Mouse (Mus musculus): Measurements from ENCODE around the gene Smyd2. TPM values are rescaled to one million over a fixed set of nuclear protein-coding genes. Genes with fewer than 3 reads are reported as not detected.

Smyd2 gene
- polyA plus RNA-seq, 1 experiment, result 91.0 TPM

- Histone ChIP-seq H3K79me2 (ENCODE audit: control insufficient read depth, insufficient read depth) (no peaks in the 10 kb centered on the region), H3K36me3 (ENCODE audit: control insufficient read depth, insufficient read depth) (no peaks in the 10 kb centered on the region), H3ac (ENCODE audit: control insufficient read depth, insufficient read length, low read depth) (no peak overlapping the region), H3K27me3 (ENCODE audit: control insufficient read depth, insufficient read depth, insufficient read length) (peaks cover 12% of the 10 kb centered on the region), H3K79me3 (ENCODE audit: low read depth) (no peaks in the 10 kb centered on the region), H3K4me3 (ENCODE audit: insufficient read depth, poor library complexity, severe bottlenecking) (no peak overlapping the region)
- TF ChIP-seq CEBPB (IDR thresholded peaks at IDR 0.05; ENCODE audit: low read depth), result no peak
- TF ChIP-seq CTCF (IDR thresholded peaks at IDR 0.05; ENCODE audit: control insufficient read depth, insufficient read depth, insufficient read length), result no peak
- no peak for TF ChIP-seq FOSL1 (IDR thresholded peaks at IDR 0.05; ENCODE audit: insufficient read depth, low read length, poor library complexity, severe bottlenecking)
- TF ChIP-seq MYOD1 (IDR thresholded peaks at IDR 0.05; ENCODE audit: control insufficient read depth, insufficient read length, low read depth), result no peak
- no peak for TF ChIP-seq MAX (IDR thresholded peaks at IDR 0.05)
- TF ChIP-seq USF1 (IDR thresholded peaks at IDR 0.05; ENCODE audit: low read depth), result no peak
- TF ChIP-seq MYOG (IDR thresholded peaks at IDR 0.05; ENCODE audit: control insufficient read depth, extremely low read depth, insufficient read length), result no peak
Observed at GRCm38 (mm10) chr1:189951861-189952260, 29.7 kb upstream of the Smyd2 start.

- H3K27me3 ChIP-seq (ENCODE audit: control insufficient read depth, insufficient read depth, insufficient read length), result peaks cover 5% of the 10 kb centered on the region
- no peaks in the 10 kb centered on the region for H3K79me2 ChIP-seq (ENCODE audit: control insufficient read depth, insufficient read depth)
- no peak overlapping the region for H3ac ChIP-seq (ENCODE audit: control insufficient read depth, insufficient read length, low read depth)
- TF ChIP-seq MYOG (IDR thresholded peaks at IDR 0.05; ENCODE audit: control insufficient read depth, extremely low read depth, insufficient read length) (no peak), MAX (IDR thresholded peaks at IDR 0.05) (no peak), USF1 (IDR thresholded peaks at IDR 0.05; ENCODE audit: low read depth) (no peak), CEBPB (IDR thresholded peaks at IDR 0.05; ENCODE audit: low read depth) (no peak), MYOD1 (IDR thresholded peaks at IDR 0.05; ENCODE audit: control insufficient read depth, insufficient read length, low read depth) (no peak), CTCF (IDR thresholded peaks at IDR 0.05; ENCODE audit: control insufficient read depth, insufficient read depth, insufficient read length) (no peak), FOSL1 (IDR thresholded peaks at IDR 0.05; ENCODE audit: insufficient read depth, low read length, poor library complexity, severe bottlenecking) (no peak)
- no peak overlapping the region for H3K4me3 ChIP-seq (ENCODE audit: insufficient read depth, poor library complexity, severe bottlenecking)
- H3K79me3 ChIP-seq (ENCODE audit: low read depth), result no peaks in the 10 kb centered on the region
- no peaks in the 10 kb centered on the region for H3K36me3 ChIP-seq (ENCODE audit: control insufficient read depth, insufficient read depth)
Observed at GRCm38 (mm10) chr1:189947411-189947810, 25.2 kb upstream of the Smyd2 start.

GRCm38 (mm10) chr1:189946126-189946525, 24.0 kb upstream of the Smyd2 start:
- no peaks in the 10 kb centered on the region for H3K79me2 ChIP-seq (ENCODE audit: control insufficient read depth, insufficient read depth)
- no peaks in the 10 kb centered on the region for H3K36me3 ChIP-seq (ENCODE audit: control insufficient read depth, insufficient read depth)
- no peak overlapping the region for H3ac ChIP-seq (ENCODE audit: control insufficient read depth, insufficient read length, low read depth)
- no peaks in the 10 kb centered on the region for H3K79me3 ChIP-seq (ENCODE audit: low read depth)
- H3K4me3 ChIP-seq (ENCODE audit: insufficient read depth, poor library complexity, severe bottlenecking), result no peak overlapping the region
- H3K27me3 ChIP-seq (ENCODE audit: control insufficient read depth, insufficient read depth, insufficient read length), result peaks cover 5% of the 10 kb centered on the region
- TF ChIP-seq CTCF (IDR thresholded peaks at IDR 0.05; ENCODE audit: control insufficient read depth, insufficient read depth, insufficient read length), result no peak
- TF ChIP-seq MYOD1 (IDR thresholded peaks at IDR 0.05; ENCODE audit: control insufficient read depth, insufficient read length, low read depth), result no peak
- no peak for TF ChIP-seq MYOG (IDR thresholded peaks at IDR 0.05; ENCODE audit: control insufficient read depth, extremely low read depth, insufficient read length)
- no peak for TF ChIP-seq MAX (IDR thresholded peaks at IDR 0.05)
- no peak for TF ChIP-seq CEBPB (IDR thresholded peaks at IDR 0.05; ENCODE audit: low read depth)
- TF ChIP-seq USF1 (IDR thresholded peaks at IDR 0.05; ENCODE audit: low read depth), result no peak
- no peak for TF ChIP-seq FOSL1 (IDR thresholded peaks at IDR 0.05; ENCODE audit: insufficient read depth, low read length, poor library complexity, severe bottlenecking)

GRCm38 (mm10) chr1:189941786-189942185, 19.6 kb upstream of the Smyd2 start:
- H3K27me3 ChIP-seq (ENCODE audit: control insufficient read depth, insufficient read depth, insufficient read length), result peaks cover 3% of the 10 kb centered on the region
- no peaks in the 10 kb centered on the region for H3K79me2 ChIP-seq (ENCODE audit: control insufficient read depth, insufficient read depth)
- no peak for TF ChIP-seq FOSL1 (IDR thresholded peaks at IDR 0.05; ENCODE audit: insufficient read depth, low read length, poor library complexity, severe bottlenecking)
- no peak for TF ChIP-seq CTCF (IDR thresholded peaks at IDR 0.05; ENCODE audit: control insufficient read depth, insufficient read depth, insufficient read length)
- no peak for TF ChIP-seq MAX (IDR thresholded peaks at IDR 0.05)
- no peak for TF ChIP-seq CEBPB (IDR thresholded peaks at IDR 0.05; ENCODE audit: low read depth)
- no peak for TF ChIP-seq USF1 (IDR thresholded peaks at IDR 0.05; ENCODE audit: low read depth)
- no peak for TF ChIP-seq MYOD1 (IDR thresholded peaks at IDR 0.05; ENCODE audit: control insufficient read depth, insufficient read length, low read depth)
- no peak for TF ChIP-seq MYOG (IDR thresholded peaks at IDR 0.05; ENCODE audit: control insufficient read depth, extremely low read depth, insufficient read length)
- H3K36me3 ChIP-seq (ENCODE audit: control insufficient read depth, insufficient read depth), result no peaks in the 10 kb centered on the region
- no peaks in the 10 kb centered on the region for H3K79me3 ChIP-seq (ENCODE audit: low read depth)
- no peak overlapping the region for H3ac ChIP-seq (ENCODE audit: control insufficient read depth, insufficient read length, low read depth)
- H3K4me3 ChIP-seq (ENCODE audit: insufficient read depth, poor library complexity, severe bottlenecking), result no peak overlapping the region

- TF ChIP-seq FOSL1 (IDR thresholded peaks at IDR 0.05; ENCODE audit: insufficient read depth, low read length, poor library complexity, severe bottlenecking), result no peak
- TF ChIP-seq CTCF (IDR thresholded peaks at IDR 0.05; ENCODE audit: control insufficient read depth, insufficient read depth, insufficient read length), result no peak
- TF ChIP-seq USF1 (IDR thresholded peaks at IDR 0.05; ENCODE audit: low read depth), result no peak
- no peak for TF ChIP-seq CEBPB (IDR thresholded peaks at IDR 0.05; ENCODE audit: low read depth)
- TF ChIP-seq MYOG (IDR thresholded peaks at IDR 0.05; ENCODE audit: control insufficient read depth, extremely low read depth, insufficient read length), result no peak
- TF ChIP-seq MYOD1 (IDR thresholded peaks at IDR 0.05; ENCODE audit: control insufficient read depth, insufficient read length, low read depth), result no peak
- H3K4me3 ChIP-seq (ENCODE audit: insufficient read depth, poor library complexity, severe bottlenecking), result no peak overlapping the region
- no peaks in the 10 kb centered on the region for H3K36me3 ChIP-seq (ENCODE audit: control insufficient read depth, insufficient read depth)
- H3K79me3 ChIP-seq (ENCODE audit: low read depth), result no peaks in the 10 kb centered on the region
- no peaks in the 10 kb centered on the region for H3K79me2 ChIP-seq (ENCODE audit: control insufficient read depth, insufficient read depth)
- H3ac ChIP-seq (ENCODE audit: control insufficient read depth, insufficient read length, low read depth), result no peak overlapping the region
- H3K27me3 ChIP-seq (ENCODE audit: control insufficient read depth, insufficient read depth, insufficient read length), result peaks cover 3% of the 10 kb centered on the region
Observed at GRCm38 (mm10) chr1:189936436-189937105, 14.4 kb upstream of the Smyd2 start.
